Mouse (Mus musculus) spleen, adult 18-20 months (tissue): Measurements from ENCODE around the gene Metap1.

ENCODE experiments used
- DNase-seq, 2 experiments: peaks; one replicate each; pipeline ENCODE4 v3.0.0; 2022; ENCODE audit warnings: mixed read lengths in 2 of 2

Metap1 gene

GRCm38 (mm10) chr3:138489327-138490033, at the start of gene Metap1:
Gene Metap1, minus strand, starts transcription at chr3:138489515.
- peak; percentile 97 to 98 for DNase-seq

- DNase-seq = no peak
Observed at GRCm38 (mm10) chr3:138536031-138536430, 46.7 kb upstream of the Metap1 start.

GRCm38 (mm10) chr3:138532764-138533163, 43.4 kb upstream of the Metap1 start:
- DNase-seq = no peak

- DNase-seq = no peak
Observed at GRCm38 (mm10) chr3:138531479-138532181, 42.3 kb upstream of the Metap1 start.

- no peak for DNase-seq
Observed at GRCm38 (mm10) chr3:138530578-138531478, 41.5 kb upstream of the Metap1 start.

GRCm38 (mm10) chr3:138528265-138528664, 39.0 kb upstream of the Metap1 start:
- DNase-seq = no peak

GRCm38 (mm10) chr3:138527667-138528231, 38.4 kb upstream of the Metap1 start:
- DNase-seq = peak; percentile 54 to 64

GRCm38 (mm10) chr3:138526916-138527666, 37.8 kb upstream of the Metap1 start:
- peak; percentile 91 to 95 for DNase-seq

- DNase-seq = peak; percentile 33 to 37
Observed at GRCm38 (mm10) chr3:138526073-138526915, 37.0 kb upstream of the Metap1 start, which contains the start of gene Eif4e. Gene Eif4e, plus strand, starts transcription at chr3:138526179.

- no peak for DNase-seq
Observed at GRCm38 (mm10) chr3:138525494-138525893, 36.2 kb upstream of the Metap1 start.

GRCm38 (mm10) chr3:138523956-138524355, 34.6 kb upstream of the Metap1 start:
- DNase-seq = no peak

- no peak for DNase-seq
Observed at GRCm38 (mm10) chr3:138519218-138519617, 29.9 kb upstream of the Metap1 start.

- DNase-seq = peak; percentile 10 to 19
Observed at GRCm38 (mm10) chr3:138517881-138518280, 28.6 kb upstream of the Metap1 start.

GRCm38 (mm10) chr3:138515656-138516370, 26.5 kb upstream of the Metap1 start:
- DNase-seq = no peak

- no peak for DNase-seq
Observed at GRCm38 (mm10) chr3:138514749-138515148, 25.4 kb upstream of the Metap1 start.

GRCm38 (mm10) chr3:138513243-138513642, 23.9 kb upstream of the Metap1 start:
- no peak for DNase-seq

GRCm38 (mm10) chr3:138510471-138510870, 21.2 kb upstream of the Metap1 start:
- DNase-seq = no peak

- no peak for DNase-seq
Observed at GRCm38 (mm10) chr3:138509581-138509980, 20.3 kb upstream of the Metap1 start.

GRCm38 (mm10) chr3:138506749-138507148, 17.4 kb upstream of the Metap1 start:
- no peak for DNase-seq

GRCm38 (mm10) chr3:138503754-138504153, 14.4 kb upstream of the Metap1 start:
- DNase-seq = no peak
